Mouse (Mus musculus): ENCODE measurements around the gene Apol7a. TPM values are rescaled to one million over a fixed set of nuclear protein-coding genes. Genes with fewer than 3 reads are reported as not detected.
"Not testable (repeated sequence)": the region's sequence is repeated elsewhere in the genome, so short reads cannot be mapped to it uniquely, and the experiment has no call there.

The Apol7a gene
- 0.33 and 0.37 TPM in 2 replicates for polyA plus RNA-seq (2015; fragmentation: Nextera tagmentation; extraction: Ambion mirVana)

- 60% methylated on average over 9 of the region's 9 CpGs for WGBS
- not testable (repeated sequence) for H3K27ac ChIP-seq (ENCODE audit: low read length); H3K4me3 ChIP-seq (ENCODE audit: low read depth, low read length); H3K9ac ChIP-seq (replicated peaks; ENCODE audit: low read depth); H3K27me3 ChIP-seq (replicated peaks; ENCODE audit: insufficient read depth, low read length); H3K4me1 ChIP-seq (ENCODE audit: insufficient read depth, low read depth, low read length); H3K9me3 ChIP-seq (ENCODE audit: low read length); H3K36me3 ChIP-seq (ENCODE audit: insufficient read depth, low read length); ATAC-seq; H3K4me2 ChIP-seq (replicated peaks; ENCODE audit: low read depth, low read length)
- peak; percentile 8 for DNase-seq (ENCODE audit: low spot score)
- peak; percentile 58 for TF ChIP-seq CTCF (IDR thresholded peaks at IDR 0.05)
Measured at GRCm38 (mm10) chr15:77399027-77399426, at the start of gene Apol7a. Apol7a (minus strand) TSS chr15:77399110.

DNA sequence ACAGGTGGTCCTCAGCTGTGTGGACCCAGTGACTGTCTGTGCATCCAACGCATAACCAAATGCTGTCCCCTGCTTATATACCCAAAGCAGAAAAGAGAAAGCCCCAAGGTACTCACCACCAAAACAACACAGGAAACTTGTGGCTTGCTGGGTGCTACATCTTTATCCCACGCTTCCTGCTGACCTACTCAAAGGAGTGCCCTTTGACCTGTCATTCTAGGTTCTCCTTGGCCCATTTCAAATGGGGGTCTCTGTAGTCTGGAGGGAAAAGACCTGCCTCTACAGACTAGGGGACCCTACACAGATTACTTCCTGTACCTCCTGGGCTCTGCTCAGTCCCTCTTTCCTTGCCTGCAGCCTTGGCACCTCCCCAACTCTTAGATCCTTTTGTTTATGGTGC, 48.5 kb upstream of the Apol7a start, which contains the start of gene Apol7b:
Gene Apol7b (minus strand): TSS at position 101 of the 400 bp plus-strand sequence.
- not testable (repeated sequence) for H3K4me1 ChIP-seq (ENCODE audit: insufficient read depth, low read depth, low read length); ATAC-seq; DNase-seq (ENCODE audit: low spot score); H3K4me3 ChIP-seq (ENCODE audit: low read depth, low read length); H3K4me2 ChIP-seq (replicated peaks; ENCODE audit: low read depth, low read length); H3K27me3 ChIP-seq (replicated peaks; ENCODE audit: insufficient read depth, low read length); H3K9me3 ChIP-seq (ENCODE audit: low read length); H3K27ac ChIP-seq (ENCODE audit: low read length); H3K36me3 ChIP-seq (ENCODE audit: insufficient read depth, low read length); H3K9ac ChIP-seq (replicated peaks; ENCODE audit: low read depth)
- 72% methylated on average over 2 of the region's 2 CpGs for WGBS

DNA sequence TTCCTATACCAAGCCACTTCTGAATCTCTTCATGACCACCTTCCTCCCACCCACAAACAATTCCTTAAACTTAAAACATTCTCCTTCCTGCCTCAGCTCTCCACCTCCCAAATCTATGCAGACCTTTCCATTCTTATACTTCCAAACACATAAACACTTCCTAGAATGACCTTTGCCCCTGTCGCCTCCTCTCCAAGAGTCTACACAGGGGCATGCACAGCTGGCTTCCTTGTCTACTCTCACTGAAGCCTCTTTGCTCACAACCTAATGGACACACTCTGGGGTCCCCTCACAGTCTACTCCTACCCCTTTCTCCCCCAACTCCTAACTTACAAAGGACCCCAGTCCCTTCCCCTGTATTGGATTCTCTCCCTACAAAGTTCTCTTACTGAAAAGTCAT, 46.8 kb upstream of the Apol7a start:
- H3K4me2 ChIP-seq (replicated peaks; ENCODE audit: low read depth, low read length); H3K9ac ChIP-seq (replicated peaks; ENCODE audit: low read depth); DNase-seq (ENCODE audit: low spot score); H3K9me3 ChIP-seq (ENCODE audit: low read length); H3K36me3 ChIP-seq (ENCODE audit: insufficient read depth, low read length); H3K4me3 ChIP-seq (ENCODE audit: low read depth, low read length); H3K27me3 ChIP-seq (replicated peaks; ENCODE audit: insufficient read depth, low read length); H3K4me1 ChIP-seq (ENCODE audit: insufficient read depth, low read depth, low read length); ATAC-seq; H3K27ac ChIP-seq (ENCODE audit: low read length): not testable (repeated sequence)
- no CpG with 5 or more reads among the region's 1 CpGs for WGBS

DNA sequence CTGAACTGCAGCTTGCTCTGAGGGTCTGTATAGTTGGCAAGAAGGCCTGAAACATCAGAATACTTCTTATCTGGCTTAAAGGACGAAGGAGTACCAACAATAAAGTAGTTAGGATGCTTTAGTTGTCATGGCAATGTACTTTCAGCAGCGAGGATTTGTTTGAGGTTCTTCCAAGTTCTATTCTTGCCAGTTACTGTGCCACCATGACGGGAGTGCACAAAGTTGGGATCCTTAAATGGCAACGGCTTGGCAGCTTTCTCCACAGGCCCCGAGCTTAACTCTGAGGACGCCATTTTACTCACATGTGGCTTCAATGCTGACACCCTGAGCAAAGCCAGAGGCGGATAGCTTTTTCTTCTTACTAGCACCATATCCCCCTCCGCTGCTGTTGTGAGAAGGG, 45.8 kb upstream of the Apol7a start:
- DNase-seq (ENCODE audit: low spot score); H3K4me3 ChIP-seq (ENCODE audit: low read depth, low read length); H3K4me2 ChIP-seq (replicated peaks; ENCODE audit: low read depth, low read length); H3K27ac ChIP-seq (ENCODE audit: low read length); H3K9ac ChIP-seq (replicated peaks; ENCODE audit: low read depth); H3K9me3 ChIP-seq (ENCODE audit: low read length); ATAC-seq; H3K36me3 ChIP-seq (ENCODE audit: insufficient read depth, low read length); H3K4me1 ChIP-seq (ENCODE audit: insufficient read depth, low read depth, low read length); H3K27me3 ChIP-seq (replicated peaks; ENCODE audit: insufficient read depth, low read length): not testable (repeated sequence)
- WGBS: 71% methylated on average over 7 of the region's 8 CpGs

DNA sequence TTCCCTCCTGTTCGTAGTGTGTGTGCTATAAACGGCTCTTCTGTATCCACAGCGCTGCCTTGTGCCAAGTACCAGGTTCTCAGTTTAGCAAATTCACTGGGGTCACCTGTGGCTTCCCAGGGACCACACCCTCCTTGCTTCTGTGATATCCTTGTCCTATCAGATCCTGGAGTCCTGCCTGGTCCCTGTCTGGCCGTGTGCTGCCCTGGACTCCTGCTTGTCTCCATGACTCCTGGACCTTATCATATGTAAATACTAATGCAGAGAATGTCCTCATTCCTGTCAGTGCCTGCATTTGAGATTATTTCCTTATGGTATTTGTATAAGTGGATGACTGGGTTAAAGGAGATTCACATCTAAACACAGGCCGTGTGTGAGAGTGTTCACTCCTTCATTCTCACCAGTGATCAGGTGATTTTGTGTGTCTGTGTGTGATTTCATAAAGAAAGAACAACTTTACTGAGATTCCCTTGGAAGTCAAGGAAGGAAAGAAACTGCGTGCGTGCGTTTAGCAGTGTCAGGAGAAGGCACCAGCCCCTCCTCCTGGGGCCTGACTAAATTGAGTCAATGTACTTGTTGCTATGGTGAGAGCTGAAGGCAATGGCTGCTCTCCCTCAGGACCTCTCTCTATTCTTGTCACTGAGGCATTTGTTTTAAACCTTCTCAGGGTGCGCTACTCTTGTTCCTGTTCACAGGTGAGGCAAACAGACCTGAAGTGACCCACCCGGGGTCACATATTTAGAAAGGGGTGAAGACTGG, 30.0 kb upstream of the Apol7a start:
- H3K4me3 ChIP-seq (ENCODE audit: low read depth, low read length); H3K4me2 ChIP-seq (replicated peaks; ENCODE audit: low read depth, low read length); ATAC-seq; H3K9ac ChIP-seq (replicated peaks; ENCODE audit: low read depth); H3K9me3 ChIP-seq (ENCODE audit: low read length); H3K27me3 ChIP-seq (replicated peaks; ENCODE audit: insufficient read depth, low read length); H3K4me1 ChIP-seq (ENCODE audit: insufficient read depth, low read depth, low read length); H3K36me3 ChIP-seq (ENCODE audit: insufficient read depth, low read length); DNase-seq (ENCODE audit: low spot score); H3K27ac ChIP-seq (ENCODE audit: low read length): not testable (repeated sequence)
- WGBS: 50% methylated on average over 8 of the region's 10 CpGs

GRCm38 (mm10) chr15:77422925-77423324, 24.0 kb upstream of the Apol7a start:
- not testable (repeated sequence) for H3K9me3 ChIP-seq (ENCODE audit: low read length); H3K4me3 ChIP-seq (ENCODE audit: low read depth, low read length); H3K27me3 ChIP-seq (replicated peaks; ENCODE audit: insufficient read depth, low read length); DNase-seq (ENCODE audit: low spot score); H3K4me2 ChIP-seq (replicated peaks; ENCODE audit: low read depth, low read length); H3K9ac ChIP-seq (replicated peaks; ENCODE audit: low read depth); H3K4me1 ChIP-seq (ENCODE audit: insufficient read depth, low read depth, low read length); H3K36me3 ChIP-seq (ENCODE audit: insufficient read depth, low read length); H3K27ac ChIP-seq (ENCODE audit: low read length)
- WGBS: 44% methylated on average over 3 of the region's 7 CpGs
- peak; percentile 58; the same call in 1 of the 2 replicates for ATAC-seq

DNA sequence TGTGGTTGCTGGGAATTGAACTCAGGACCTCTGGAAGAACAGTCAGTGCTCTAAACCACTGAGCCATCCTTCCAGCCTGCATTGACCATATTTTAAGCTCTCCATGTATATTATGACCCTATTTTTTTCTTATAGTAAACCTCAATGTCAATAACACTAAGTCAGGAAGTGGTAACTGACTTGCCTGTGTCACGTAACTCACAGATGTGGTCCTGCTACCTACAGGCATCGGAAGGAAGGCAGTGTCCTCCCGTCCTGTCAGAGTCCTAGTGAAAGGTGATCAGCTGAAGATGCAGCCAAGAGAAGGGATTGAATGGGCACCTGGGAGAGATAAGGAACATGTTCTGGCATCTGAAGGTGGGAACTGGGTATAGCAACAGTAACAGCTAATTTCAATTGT, 20.7 kb upstream of the Apol7a start:
- H3K4me1 ChIP-seq (ENCODE audit: insufficient read depth, low read depth, low read length); DNase-seq (ENCODE audit: low spot score); H3K27ac ChIP-seq (ENCODE audit: low read length); H3K9me3 ChIP-seq (ENCODE audit: low read length); H3K4me2 ChIP-seq (replicated peaks; ENCODE audit: low read depth, low read length); H3K9ac ChIP-seq (replicated peaks; ENCODE audit: low read depth); H3K27me3 ChIP-seq (replicated peaks; ENCODE audit: insufficient read depth, low read length); ATAC-seq; H3K36me3 ChIP-seq (ENCODE audit: insufficient read depth, low read length); H3K4me3 ChIP-seq (ENCODE audit: low read depth, low read length): not testable (repeated sequence)
- no CpG with 5 or more reads among the region's 3 CpGs for WGBS

- DNase-seq (ENCODE audit: low spot score); H3K9me3 ChIP-seq (ENCODE audit: low read length); H3K4me3 ChIP-seq (ENCODE audit: low read depth, low read length); H3K4me1 ChIP-seq (ENCODE audit: insufficient read depth, low read depth, low read length); H3K27ac ChIP-seq (ENCODE audit: low read length); H3K4me2 ChIP-seq (replicated peaks; ENCODE audit: low read depth, low read length); H3K27me3 ChIP-seq (replicated peaks; ENCODE audit: insufficient read depth, low read length); H3K36me3 ChIP-seq (ENCODE audit: insufficient read depth, low read length); H3K9ac ChIP-seq (replicated peaks; ENCODE audit: low read depth): not testable (repeated sequence)
- ATAC-seq: peak; percentile 14; the same call in 1 of the 2 replicates
- WGBS: 34% methylated on average over 2 of the region's 10 CpGs
Measured at GRCm38 (mm10) chr15:77416655-77417333, 17.9 kb upstream of the Apol7a start.

GRCm38 (mm10) chr15:77415653-77416052, 16.7 kb upstream of the Apol7a start:
- WGBS: 57% methylated on average over 2 of the region's 2 CpGs
- not testable (repeated sequence) for ATAC-seq

More at GRCm38 (mm10) chr15:77415653-77416052, 16.7 kb upstream of the Apol7a start:
- not testable (repeated sequence) for H3K27ac ChIP-seq (ENCODE audit: low read length); H3K36me3 ChIP-seq (ENCODE audit: insufficient read depth, low read length); H3K9me3 ChIP-seq (ENCODE audit: low read length); H3K4me1 ChIP-seq (ENCODE audit: insufficient read depth, low read depth, low read length); H3K27me3 ChIP-seq (replicated peaks; ENCODE audit: insufficient read depth, low read length); H3K9ac ChIP-seq (replicated peaks; ENCODE audit: low read depth); H3K4me3 ChIP-seq (ENCODE audit: low read depth, low read length); DNase-seq (ENCODE audit: low spot score); H3K4me2 ChIP-seq (replicated peaks; ENCODE audit: low read depth, low read length)

All from lung, postnatal 0 days (tissue).